Mouse (Mus musculus): ENCODE measurements at regions not wholly inside any gene's neighbourhood (a gene's known extent, or its start where the extent isn't known, plus 50 kb on each side); places are given as distances from the start of the nearest gene placed in this dataset.

GRCm38 (mm10) chr8:59776327-59776726 lies 726.7 kb downstream of the Gm10283 start:
- DNase-seq (ENCODE audit: low read depth, low spot score) = peak; percentile 10

GRCm38 (mm10) chr8:59768146-59768545 lies 734.9 kb downstream of the Gm10283 start:
- no peak for DNase-seq (ENCODE audit: low read depth, low spot score)
